Mouse (Mus musculus) hindbrain, postnatal 0 days (tissue): ENCODE measurements around the gene Rnaseh2b. TPM values are rescaled to one million over a fixed set of nuclear protein-coding genes. Genes with fewer than 3 reads are reported as not detected.

Experiments used
- ATAC-seq: fragments of 200-750 bp; cut with Nextera tagmentation; 2 replicates; pipeline ENCODE4 v1.8.0; 2017; ENCODE audit warnings: mild to moderate bottlenecking, moderate TSS enrichment, moderate library complexity
- DNase-seq: peaks from one replicate; pipeline ENCODE4 v3.0.0-alpha.2; 2015; ENCODE audit warnings: low spot score
- H3K27ac ChIP-seq: fragments of 300-500 bp; sonication (generic); 2 replicates; pipeline ENCODE4 v1.5.1; 2014; ENCODE audit warnings: mild to moderate bottlenecking
- H3K27me3 ChIP-seq: fragments of 300-500 bp; sonication (generic); 2 replicates; pipeline ENCODE4 v1.6.1; 2014; ENCODE audit warnings: low read length, mixed read lengths; ENCODE audit not compliant: insufficient read depth
- H3K36me3 ChIP-seq: fragments of 300-500 bp; sonication (generic); 2 replicates; pipeline ENCODE4 v1.6.1; 2014; ENCODE audit warnings: low read length, mixed read lengths; ENCODE audit not compliant: insufficient read depth
- H3K4me1 ChIP-seq: fragments of 300-500 bp; sonication (generic); 2 replicates; pipeline ENCODE4 v1.6.1; 2014; ENCODE audit warnings: antibody characterized with exemption, low read length, mixed read lengths; ENCODE audit not compliant: insufficient read depth
- H3K4me2 ChIP-seq: fragments of 300-500 bp; sonication (generic); 2 replicates; pipeline ENCODE4 v1.6.1; 2014; ENCODE audit warnings: low read depth, mild to moderate bottlenecking, low read length, moderate library complexity, mixed read lengths
- H3K4me3 ChIP-seq: fragments of 300-500 bp; sonication (generic); 2 replicates; pipeline ENCODE4 v1.5.1; 2014; ENCODE audit warnings: low read length
- H3K9ac ChIP-seq: fragments of 300-500 bp; sonication (generic); replicated peaks from 2 replicates; pipeline ENCODE4 v1.6.1; 2014; ENCODE audit warnings: mild to moderate bottlenecking, low read length, moderate library complexity, mixed read lengths
- H3K9me3 ChIP-seq: fragments of 300-500 bp; sonication (generic); 2 replicates; pipeline ENCODE4 v1.6.1; 2016; ENCODE audit warnings: low read length, mixed read lengths
- CTCF ChIP-seq: IDR thresholded peaks from 2 replicates; pipeline ENCODE4 v1.5.1; 2016; ENCODE audit warnings: antibody characterized with exemption, control low read depth, low read depth
- WGBS: fragments of 180-500 bp; shearing (Covaris S2); extraction: QIAGEN DNeasy Blood & Tissue Kit; methylation state at CpG from one replicate; pipeline ENCODE4 v1.1.7; 2014; 5-methylcytosine and 5-hydroxymethylcytosine counted together
- polyA plus RNA-seq: library from polyadenylated mRNA; unstranded; fragments of >200 nt; fragmentation: Nextera tagmentation; extraction: Ambion mirVana; gene quantifications from 2 replicates; pipeline ENCODE4 v1.2.1, GENCODE M21; 2015
- total RNA-seq: library from RNA; depleted of rRNA; stranded (reverse); fragments of >200 nt; gene quantifications from 2 replicates; pipeline ENCODE4 v1.2.3, GENCODE M21; 2014

The Rnaseh2b gene
- total and polyA plus RNA-seq, 2 experiments from 2014 or later, result 22.3 to 42.5 TPM

DNA sequence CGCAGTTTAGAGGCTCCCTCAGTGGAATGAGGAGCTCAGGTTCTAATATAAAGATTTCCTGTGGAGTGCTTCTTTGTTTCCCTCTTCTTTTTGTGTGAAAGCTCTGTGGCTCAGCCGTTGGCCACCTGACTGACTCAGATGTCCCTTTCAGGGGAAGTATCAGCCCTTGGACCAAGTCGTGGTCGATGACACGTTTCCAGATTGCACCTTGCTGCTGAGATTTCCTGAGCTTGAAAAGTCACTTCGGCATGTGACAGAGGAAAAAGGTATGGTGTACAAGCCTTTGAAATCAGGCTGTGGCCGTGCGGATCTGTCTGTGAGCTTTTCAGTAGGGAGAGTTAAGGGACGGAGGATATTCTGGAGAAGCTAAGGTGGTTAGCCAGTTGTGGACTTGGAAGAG lies 61.0 kb downstream of the Rnaseh2b start:
- no peak overlapping the region for H3K4me3 ChIP-seq
- ATAC-seq (no peak), DNase-seq (no peak)
- no peaks in the 10 kb centered on the region for H3K4me1 ChIP-seq
- H3K27ac ChIP-seq, result no peak overlapping the region
- TF ChIP-seq CTCF, result no peak
- 64% methylated on average over 9 of the region's 9 CpGs for WGBS
- H3K4me2 ChIP-seq, result no peak overlapping the region
- no peaks in the 10 kb centered on the region for H3K27me3 ChIP-seq
- no peak overlapping the region for H3K9ac ChIP-seq
- no peaks in the 10 kb centered on the region for H3K36me3 ChIP-seq
- no peaks in the 10 kb centered on the region for H3K9me3 ChIP-seq

DNA sequence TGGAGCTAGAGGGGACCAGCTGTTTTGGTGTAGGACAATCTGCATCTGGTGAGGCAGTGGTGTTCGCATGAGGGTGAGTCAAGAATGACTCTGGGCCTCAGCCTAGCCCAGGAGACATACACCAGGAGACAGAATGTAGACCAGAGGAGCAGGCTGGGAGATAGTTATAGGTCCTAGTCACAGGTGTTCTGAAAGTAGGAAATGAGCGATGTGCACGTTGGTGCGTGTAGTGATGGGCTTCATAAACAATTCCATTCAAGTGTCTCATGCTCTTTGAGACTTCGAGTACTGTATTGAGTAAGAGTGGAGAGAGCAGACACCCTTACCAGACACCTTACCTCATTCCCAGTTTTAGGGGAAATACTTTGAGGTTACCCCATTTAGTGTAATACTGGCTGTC lies 61.4 kb downstream of the Rnaseh2b start:
- Histone ChIP-seq H3K4me2 (no peak overlapping the region), H3K36me3 (no peaks in the 10 kb centered on the region), H3K4me3 (no peak overlapping the region), H3K4me1 (no peaks in the 10 kb centered on the region), H3K9me3 (no peaks in the 10 kb centered on the region), H3K9ac (no peak overlapping the region), H3K27me3 (no peaks in the 10 kb centered on the region), H3K27ac (no peak overlapping the region)
- ATAC-seq (no peak), DNase-seq (no peak)
- TF ChIP-seq CTCF, result no peak
- 93% methylated on average over 5 of the region's 5 CpGs for WGBS

DNA sequence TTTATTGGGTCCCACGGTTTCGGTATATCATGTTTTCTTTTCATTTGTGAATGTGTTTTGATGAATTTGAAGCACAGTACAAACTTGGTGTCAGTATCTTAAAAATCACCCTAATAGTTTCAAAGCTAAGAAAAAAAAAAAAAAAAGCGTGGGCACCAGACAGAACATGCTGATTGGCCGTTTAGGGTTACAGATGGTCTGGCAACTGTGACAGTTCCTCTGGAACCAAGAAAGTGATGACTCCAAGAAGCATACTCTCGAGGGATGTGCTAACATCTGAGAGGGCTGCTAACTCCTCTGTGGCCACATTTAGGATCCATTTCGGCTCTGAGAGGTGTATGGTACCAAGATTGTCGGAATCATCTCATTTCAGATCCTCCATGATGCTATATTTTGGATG lies 62.8 kb downstream of the Rnaseh2b start:
- Histone ChIP-seq H3K36me3 (no peaks in the 10 kb centered on the region), H3K4me1 (no peaks in the 10 kb centered on the region), H3K4me2 (no peak overlapping the region), H3K4me3 (no peak overlapping the region), H3K27ac (no peak overlapping the region), H3K9ac (no peak overlapping the region), H3K9me3 (no peaks in the 10 kb centered on the region), H3K27me3 (no peaks in the 10 kb centered on the region)
- DNase-seq (no peak), ATAC-seq (no peak)
- TF ChIP-seq CTCF, result no peak
- 75% methylated on average over 7 of the region's 7 CpGs for WGBS

DNA sequence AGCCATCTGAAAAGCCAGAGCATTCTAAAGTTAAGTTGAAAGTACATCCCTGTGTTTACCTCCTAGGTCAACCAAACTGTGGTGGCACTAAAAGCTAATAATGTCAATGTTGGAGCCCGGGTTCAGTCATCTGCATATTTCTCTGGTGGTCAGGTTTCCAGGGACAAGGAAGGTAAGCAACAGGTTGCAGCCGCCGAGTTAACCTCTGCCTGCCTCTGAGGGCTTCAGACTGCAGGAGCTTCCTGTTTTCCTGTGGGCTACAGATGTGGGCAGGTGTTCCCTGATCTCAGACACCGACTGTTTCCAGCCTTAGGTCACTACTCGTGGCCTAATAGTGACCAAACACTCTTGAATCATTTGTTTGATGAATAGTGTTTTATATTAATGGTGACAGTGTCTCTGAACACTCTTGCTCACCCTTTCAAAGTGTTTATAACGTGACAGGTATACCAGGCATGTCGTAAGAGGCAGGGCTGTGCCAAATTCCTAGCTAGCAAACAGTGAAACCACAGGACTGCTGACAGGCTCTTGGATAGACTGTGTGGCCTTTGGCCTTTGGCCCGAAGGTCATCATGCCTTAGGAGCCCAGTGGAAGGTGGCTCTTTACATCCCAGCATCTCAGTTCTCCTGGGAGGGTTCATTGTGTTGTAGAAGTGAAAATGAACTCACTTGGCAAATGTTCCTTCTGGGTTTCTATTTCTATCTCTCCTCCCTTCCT lies 69.0 kb downstream of the Rnaseh2b start:
- Histone ChIP-seq H3K4me1 (no peaks in the 10 kb centered on the region), H3K4me3 (no peak overlapping the region), H3K9me3 (no peaks in the 10 kb centered on the region), H3K27me3 (no peaks in the 10 kb centered on the region), H3K4me2 (no peak overlapping the region), H3K27ac (no peak overlapping the region), H3K36me3 (no peaks in the 10 kb centered on the region; the same call in 1 of the 2 replicates), H3K9ac (no peak overlapping the region)
- no peak for ATAC-seq
- 86% methylated on average over 8 of the region's 8 CpGs for WGBS
- no peak for TF ChIP-seq CTCF
- no peak for DNase-seq

DNA sequence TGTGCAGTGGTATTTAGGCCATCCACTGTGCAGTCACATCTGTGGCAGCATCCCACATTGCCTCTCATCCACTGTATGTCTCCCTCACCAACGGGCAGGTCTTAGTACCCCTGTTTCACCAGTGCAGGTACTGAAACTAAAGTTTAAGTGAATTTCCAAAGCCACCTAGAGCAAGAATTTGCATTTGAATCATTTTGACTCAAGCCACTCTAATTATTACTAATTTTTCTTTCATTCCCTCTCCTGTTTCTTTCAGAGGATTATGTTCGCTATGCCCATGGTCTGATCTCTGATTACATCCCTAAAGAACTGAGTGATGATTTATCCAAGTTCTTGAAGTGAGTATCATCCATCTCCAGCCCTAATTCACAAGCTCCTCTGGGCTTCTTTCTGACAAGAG lies 71.4 kb downstream of the Rnaseh2b start:
- H3K27ac ChIP-seq, result no peak overlapping the region
- no peaks in the 10 kb centered on the region; the same call in 1 of the 2 replicates for H3K36me3 ChIP-seq
- ATAC-seq, result no peak
- no peaks in the 10 kb centered on the region for H3K27me3 ChIP-seq
- no peak for TF ChIP-seq CTCF
- WGBS, result 87% methylated on average over 2 of the region's 2 CpGs
- no peaks in the 10 kb centered on the region for H3K9me3 ChIP-seq
- H3K9ac ChIP-seq, result no peak overlapping the region
- no peaks in the 10 kb centered on the region for H3K4me1 ChIP-seq
- H3K4me2 ChIP-seq, result no peak overlapping the region
- H3K4me3 ChIP-seq, result no peak overlapping the region
- no peak for DNase-seq

DNA sequence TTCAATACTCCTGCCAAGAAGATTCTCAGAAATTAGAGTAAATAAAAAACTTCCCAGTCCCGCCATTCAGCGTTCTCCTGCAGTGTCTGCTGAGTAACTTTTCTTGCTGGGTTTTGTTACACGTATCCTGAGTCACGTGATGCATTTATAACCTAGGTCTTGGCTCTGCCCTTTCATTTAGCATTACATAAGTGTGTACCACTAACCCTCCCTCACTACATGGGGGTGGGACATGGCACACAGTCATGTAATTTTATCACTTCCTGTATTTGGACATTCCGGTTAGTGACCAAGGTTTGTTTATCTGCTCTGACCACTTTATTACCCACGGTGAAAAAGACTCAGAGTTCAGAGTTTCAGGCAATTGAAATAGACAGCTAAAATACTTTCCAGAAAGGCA lies 78.4 kb downstream of the Rnaseh2b start:
- no peak for TF ChIP-seq CTCF
- ATAC-seq (no peak), DNase-seq (no peak)
- Histone ChIP-seq H3K9me3 (no peaks in the 10 kb centered on the region), H3K27ac (no peak overlapping the region), H3K4me1 (no peaks in the 10 kb centered on the region), H3K4me2 (no peak overlapping the region), H3K27me3 (no peaks in the 10 kb centered on the region), H3K4me3 (no peak overlapping the region), H3K36me3 (no peaks in the 10 kb centered on the region), H3K9ac (no peak overlapping the region)
- WGBS, result 80% methylated on average over 6 of the region's 6 CpGs

DNA sequence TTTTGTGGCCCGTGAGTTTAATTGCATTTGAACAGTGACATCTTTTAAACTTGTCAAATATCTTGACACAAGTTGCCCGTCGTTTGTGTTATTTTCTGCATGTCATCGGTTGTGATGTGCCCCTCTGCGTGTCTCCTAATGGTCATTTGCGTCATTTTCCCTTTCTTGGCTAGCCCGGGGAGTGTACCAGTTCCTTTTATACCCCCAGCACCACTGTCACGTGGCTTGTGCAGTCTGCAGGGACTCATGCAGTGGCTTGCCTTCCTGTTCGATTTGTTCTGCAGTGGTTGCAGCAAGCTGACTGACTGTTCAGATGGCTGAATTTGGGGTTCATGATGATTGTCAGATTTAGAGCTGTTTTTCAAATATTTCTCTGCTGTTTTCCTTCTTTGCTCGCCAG lies 81.6 kb downstream of the Rnaseh2b start:
- H3K27me3 ChIP-seq, result no peaks in the 10 kb centered on the region
- no peak overlapping the region for H3K4me3 ChIP-seq
- no peaks in the 10 kb centered on the region for H3K36me3 ChIP-seq
- no peak overlapping the region for H3K27ac ChIP-seq
- H3K9ac ChIP-seq, result no peak overlapping the region
- H3K4me2 ChIP-seq, result no peak overlapping the region
- no peak for TF ChIP-seq CTCF
- no peaks in the 10 kb centered on the region for H3K4me1 ChIP-seq
- ATAC-seq (no peak), DNase-seq (no peak)
- WGBS, result 68% methylated on average over 10 of the region's 10 CpGs
- H3K9me3 ChIP-seq, result no peaks in the 10 kb centered on the region
